Mouse (Mus musculus): ENCODE measurements at regions not wholly inside any gene's neighbourhood (a gene's known extent, or its start where the extent isn't known, plus 50 kb on each side); places are given as distances from the start of the nearest gene placed in this dataset.

- no peak for TF ChIP-seq POLR2A (IDR thresholded peaks at IDR 0.05; ENCODE audit: extremely low read depth, insufficient read depth, low read length)
- no peak for TF ChIP-seq CTCF (IDR thresholded peaks at IDR 0.05; ENCODE audit: extremely low read depth, insufficient read depth, low read length)
Observed at GRCm38 (mm10) chr1:92769696-92770095, 61.7 kb upstream of the Gpc1 start.
